Mouse (Mus musculus): ENCODE results near the gene Zfp39. TPM values are rescaled to one million over a fixed set of nuclear protein-coding genes. Genes with fewer than 3 reads are reported as not detected.
A peak's percentile ranks its signal among the peaks of the same experiment; 100 is the strongest.

Gene Zfp39
- polyA plus RNA-seq, 1 experiment from 2014 or later = 4.8 TPM

DNA sequence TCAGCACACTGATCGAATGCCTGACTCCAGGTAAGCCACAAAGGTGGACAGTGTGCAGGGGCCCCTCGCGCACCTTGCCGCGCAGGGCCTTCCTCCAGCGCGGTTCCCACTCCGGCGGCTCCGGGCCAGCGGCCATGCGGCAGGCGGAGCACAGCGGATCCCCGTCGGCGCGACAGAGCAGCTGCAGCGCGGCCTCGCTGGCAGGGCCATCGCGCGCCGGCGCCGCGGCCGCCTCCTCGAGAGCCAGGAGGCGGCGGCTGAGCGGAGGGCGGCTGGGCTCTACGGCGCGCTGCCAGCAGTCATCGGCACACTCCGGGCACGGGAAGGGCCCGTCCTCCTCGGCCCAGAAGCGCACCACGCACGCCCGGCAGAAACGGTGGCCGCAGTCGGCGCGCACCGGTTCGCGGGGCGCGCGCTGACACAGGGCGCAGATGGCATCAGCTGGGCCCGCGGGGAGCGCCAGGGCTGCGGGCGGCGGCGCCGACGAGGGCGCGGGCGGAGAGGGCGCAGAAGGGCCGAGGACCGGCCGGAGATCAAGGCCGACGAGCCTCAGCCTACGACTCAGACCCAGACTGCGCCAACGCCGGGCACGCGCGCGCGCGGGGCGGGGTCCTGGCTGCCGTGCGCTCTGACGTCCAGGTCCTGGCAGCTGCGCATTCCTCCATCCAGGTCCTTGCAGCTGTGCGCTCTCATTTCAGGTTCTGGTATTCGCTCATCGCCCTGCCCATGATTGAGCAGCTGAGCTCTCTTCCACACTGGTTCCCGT is 34.5 kb upstream of the Zfp39 start, which contains the start of gene Rnf187:
Rnf187 (minus strand) TSS at position 595 of the 766 bp plus-strand sequence.
- Histone ChIP-seq H3K4me1 (peaks cover 29% of the 10 kb centered on the region), H3K9me3 (replicated peaks) (no peaks in the 10 kb centered on the region), H3K4me3 (peak within 1 kb of the TSS; percentile 98), H3K27me3 (no peaks in the 10 kb centered on the region), H3K27ac (peak within 1 kb of the TSS; percentile 97), H3K4me2 (peak within 1 kb of the TSS; percentile 81), H3K36me3 (ENCODE audit: poor library complexity, severe bottlenecking) (peaks cover 35% of the 10 kb centered on the region), H3K9ac (peak within 1 kb of the TSS; percentile 100)
- ATAC-seq = peak; percentile 98
- WGBS = under 1% methylated on average over 70 of the region's 95 CpGs

DNA sequence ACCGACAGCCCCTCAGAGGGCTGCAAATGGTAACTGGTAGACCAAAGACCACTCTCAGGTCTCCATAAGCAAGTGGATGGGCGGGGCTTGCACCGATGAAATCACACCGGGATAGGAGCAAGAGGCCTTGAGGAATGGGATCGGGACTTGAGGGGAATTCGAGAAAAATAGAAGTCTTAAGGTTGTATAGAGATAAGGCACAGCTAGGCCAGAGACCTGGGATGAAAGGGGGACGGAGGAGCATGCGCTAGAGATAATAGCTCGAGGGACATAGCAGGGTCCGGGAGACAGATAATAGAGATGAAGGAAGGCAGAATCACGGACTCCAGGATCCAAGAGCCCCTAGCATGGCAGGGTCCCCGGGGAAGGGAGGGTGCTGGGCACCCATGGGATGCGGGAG is 33.9 kb upstream of the Zfp39 start:
- H3K27ac ChIP-seq = peak overlapping the region; percentile 97
- H3K9ac ChIP-seq = peak overlapping the region; percentile 100
- peaks cover 41% of the 10 kb centered on the region for H3K36me3 ChIP-seq (ENCODE audit: poor library complexity, severe bottlenecking)
- H3K4me1 ChIP-seq = peaks cover 29% of the 10 kb centered on the region
- H3K4me2 ChIP-seq = peak overlapping the region; percentile 81
- peak overlapping the region; percentile 98 for H3K4me3 ChIP-seq
- H3K9me3 ChIP-seq (replicated peaks) = no peaks in the 10 kb centered on the region
- no peak for ATAC-seq
- under 1% methylated on average over 13 of the region's 13 CpGs for WGBS
- H3K27me3 ChIP-seq = no peaks in the 10 kb centered on the region

- no peak overlapping the region for H3K9ac ChIP-seq
- no peak for ATAC-seq
- 78% methylated on average over 4 of the region's 4 CpGs for WGBS
- H3K4me3 ChIP-seq = no peak overlapping the region
- H3K27ac ChIP-seq = no peak overlapping the region
- no peaks in the 10 kb centered on the region for H3K9me3 ChIP-seq (replicated peaks)
- peaks cover 59% of the 10 kb centered on the region for H3K36me3 ChIP-seq (ENCODE audit: poor library complexity, severe bottlenecking)
- H3K27me3 ChIP-seq = no peaks in the 10 kb centered on the region
- H3K4me2 ChIP-seq = no peak overlapping the region
- peaks cover 14% of the 10 kb centered on the region for H3K4me1 ChIP-seq
These were observed 27.6 kb upstream of the Zfp39 start for GRCm38 (mm10) chr11:58931576-58931975.

DNA sequence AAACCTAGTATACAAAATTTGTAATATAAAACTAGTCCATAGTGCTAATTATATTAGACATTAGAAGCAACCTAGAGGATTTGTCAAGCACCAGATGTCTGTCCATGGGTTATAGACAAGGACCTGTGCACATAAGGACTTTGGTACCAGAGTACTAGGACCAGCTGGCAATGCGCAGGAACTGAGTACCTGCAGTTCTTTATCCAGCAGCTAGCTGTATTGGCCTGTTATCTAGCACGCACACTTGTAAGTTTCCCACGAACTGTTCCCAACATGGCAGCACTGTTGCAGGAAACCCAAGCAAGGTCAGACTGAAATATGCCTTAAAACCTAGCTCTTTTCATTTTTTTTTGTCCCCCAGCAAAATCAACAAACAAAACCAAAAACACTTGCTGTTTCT is 26.2 kb upstream of the Zfp39 start:
- H3K4me2 ChIP-seq = no peak overlapping the region
- H3K4me3 ChIP-seq = no peak overlapping the region
- 0 out of 2 replicates have a peak, but pooled peaks cover 4% of the 10 kb centered on the region for H3K4me1 ChIP-seq
- ATAC-seq = no peak
- H3K27me3 ChIP-seq = no peaks in the 10 kb centered on the region
- peaks cover 47% of the 10 kb centered on the region for H3K36me3 ChIP-seq (ENCODE audit: poor library complexity, severe bottlenecking)
- H3K9me3 ChIP-seq (replicated peaks) = no peaks in the 10 kb centered on the region
- no peak overlapping the region for H3K27ac ChIP-seq
- H3K9ac ChIP-seq = no peak overlapping the region
- 94% methylated on average over 3 of the region's 3 CpGs for whole genome bisulfite sequencing

GRCm38 (mm10) chr11:58929641-58930040 is 25.6 kb upstream of the Zfp39 start:
- 55% methylated on average over 3 of the region's 3 CpGs for WGBS
- Histone ChIP-seq H3K4me1 (0 out of 2 replicates have a peak, but pooled peaks cover 4% of the 10 kb centered on the region), H3K9me3 (replicated peaks) (no peaks in the 10 kb centered on the region), H3K4me3 (no peak overlapping the region), H3K36me3 (ENCODE audit: poor library complexity, severe bottlenecking) (peaks cover 42% of the 10 kb centered on the region), H3K27me3 (no peaks in the 10 kb centered on the region), H3K4me2 (no peak overlapping the region), H3K27ac (no peak overlapping the region), H3K9ac (no peak overlapping the region)
- ATAC-seq = no peak

- Histone ChIP-seq H3K27ac (no peak overlapping the region), H3K4me3 (no peak overlapping the region), H3K36me3 (ENCODE audit: poor library complexity, severe bottlenecking) (peaks cover 36% of the 10 kb centered on the region), H3K27me3 (no peaks in the 10 kb centered on the region), H3K4me1 (0 out of 2 replicates have a peak, but pooled peaks cover 4% of the 10 kb centered on the region), H3K9me3 (replicated peaks) (no peaks in the 10 kb centered on the region), H3K4me2 (no peak overlapping the region), H3K9ac (no peak overlapping the region)
- WGBS = 89% methylated on average over 4 of the region's 4 CpGs
- peak; percentile 19; the same call in 1 of the 2 replicates for ATAC-seq
These were observed 25.0 kb upstream of the Zfp39 start for GRCm38 (mm10) chr11:58929055-58929454.

DNA sequence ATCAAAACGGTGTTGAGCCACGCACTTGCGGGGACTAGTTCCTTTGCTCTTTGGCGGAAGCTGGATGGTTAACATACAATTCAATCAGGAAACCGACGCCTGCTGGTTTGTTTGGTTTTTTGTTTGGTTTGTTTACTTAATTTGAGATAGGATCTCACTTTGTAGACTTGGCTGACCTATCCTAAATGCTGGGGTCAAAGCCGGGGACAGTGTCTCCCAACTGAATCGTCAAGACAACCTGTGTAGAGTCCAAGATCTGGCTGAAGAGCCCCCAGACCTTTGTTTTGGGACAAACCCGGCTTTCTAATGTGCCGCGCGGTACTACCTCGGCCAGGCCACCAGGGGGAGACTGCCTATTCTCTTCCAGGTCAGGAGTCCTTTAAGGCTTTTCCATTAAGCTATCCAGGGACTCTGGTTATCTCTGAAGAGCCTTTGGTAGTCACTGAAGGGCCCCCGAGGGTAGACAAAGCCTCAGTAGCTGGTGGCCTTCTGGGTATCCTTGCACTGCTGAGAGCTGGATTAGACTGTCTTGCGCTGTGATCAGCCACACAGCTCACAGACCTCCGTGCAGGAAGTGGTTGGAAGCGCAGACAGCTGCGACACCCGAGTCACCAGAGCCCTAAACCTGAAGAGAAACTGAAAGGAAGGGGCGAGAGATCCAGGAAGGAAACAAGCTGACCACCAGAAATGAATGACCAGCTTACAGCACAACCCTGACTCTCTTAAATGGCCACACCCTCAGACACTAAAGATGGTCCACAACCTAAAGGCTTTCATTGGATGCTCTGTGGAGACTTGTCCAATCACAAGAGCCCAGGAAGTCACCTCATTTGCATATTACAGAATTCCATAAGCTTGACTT is 24.0 kb upstream of the Zfp39 start:
- ATAC-seq = peak; percentile 71

GRCm38 (mm10) chr11:58927053-58927452 is 23.0 kb upstream of the Zfp39 start:
- Histone ChIP-seq H3K36me3 (ENCODE audit: poor library complexity, severe bottlenecking) (peaks cover 16% of the 10 kb centered on the region), H3K9me3 (replicated peaks) (no peaks in the 10 kb centered on the region)
- 82% methylated on average over 2 of the region's 2 CpGs for WGBS

More for the DNA sequence above, 24.0 kb upstream of the Zfp39 start:
- Histone ChIP-seq H3K27me3 (no peaks in the 10 kb centered on the region), H3K9ac (no peak overlapping the region), H3K4me2 (peak overlapping the region; percentile 36; the same call in 1 of the 2 replicates), H3K4me3 (peak overlapping the region; percentile 1; the same call in 1 of the 2 replicates), H3K27ac (0 out of 2 replicates have a peak overlapping the region, but pooled peaks have one; percentile 42), H3K36me3 (ENCODE audit: poor library complexity, severe bottlenecking) (peaks cover 26% of the 10 kb centered on the region), H3K4me1 (0 out of 2 replicates have a peak, but pooled peaks cover 4% of the 10 kb centered on the region), H3K9me3 (replicated peaks) (no peaks in the 10 kb centered on the region)
- 35% methylated on average over 20 of the region's 20 CpGs for WGBS

GRCm38 (mm10) chr11:58926651-58927050 is 22.6 kb upstream of the Zfp39 start:
- Histone ChIP-seq H3K4me2 (no peak overlapping the region), H3K36me3 (ENCODE audit: poor library complexity, severe bottlenecking) (peaks cover 12% of the 10 kb centered on the region), H3K9me3 (replicated peaks) (no peaks in the 10 kb centered on the region), H3K4me3 (no peak overlapping the region), H3K4me1 (0 out of 2 replicates have a peak, but pooled peaks cover 4% of the 10 kb centered on the region), H3K9ac (no peak overlapping the region), H3K27ac (no peak overlapping the region), H3K27me3 (no peaks in the 10 kb centered on the region)
- 100% methylated on average over 2 of the region's 3 CpGs for WGBS
- no peak for ATAC-seq

More at GRCm38 (mm10) chr11:58927053-58927452, 23.0 kb upstream of the Zfp39 start:
- no peak overlapping the region for H3K9ac ChIP-seq
- no peak for ATAC-seq
- 0 out of 2 replicates have a peak, but pooled peaks cover 4% of the 10 kb centered on the region for H3K4me1 ChIP-seq
- no peak overlapping the region for H3K4me3 ChIP-seq
- no peaks in the 10 kb centered on the region for H3K27me3 ChIP-seq
- H3K4me2 ChIP-seq = no peak overlapping the region
- H3K27ac ChIP-seq = no peak overlapping the region

DNA sequence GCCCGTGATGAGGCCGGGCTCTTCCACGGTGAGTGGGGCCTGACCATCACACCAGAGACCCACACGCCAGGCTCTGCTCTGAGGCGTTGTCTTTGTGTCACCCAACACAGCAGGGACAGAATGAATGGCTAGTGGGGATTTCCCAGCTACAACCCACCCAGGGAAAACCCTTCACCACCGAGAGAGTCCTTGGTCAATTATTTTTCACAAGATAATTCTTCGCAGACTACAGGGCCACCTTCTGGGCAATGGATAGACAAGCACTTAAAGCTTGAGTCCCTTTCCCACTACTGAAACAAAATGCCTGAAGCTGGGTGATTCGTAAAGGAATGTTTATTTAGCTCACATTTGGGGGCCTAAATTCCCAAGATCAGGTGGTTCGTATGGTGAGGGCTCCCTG is 18.4 kb upstream of the Zfp39 start:
- H3K9ac ChIP-seq = no peak overlapping the region
- H3K9me3 ChIP-seq (replicated peaks) = no peaks in the 10 kb centered on the region
- no peak for ATAC-seq
- no peak overlapping the region for H3K27ac ChIP-seq
- WGBS = 86% methylated on average over 9 of the region's 9 CpGs
- no peaks in the 10 kb centered on the region for H3K36me3 ChIP-seq (ENCODE audit: poor library complexity, severe bottlenecking)
- H3K27me3 ChIP-seq = no peaks in the 10 kb centered on the region; the same call in 1 of the 2 replicates
- H3K4me3 ChIP-seq = no peak overlapping the region
- no peaks in the 10 kb centered on the region for H3K4me1 ChIP-seq
- no peak overlapping the region for H3K4me2 ChIP-seq

DNA sequence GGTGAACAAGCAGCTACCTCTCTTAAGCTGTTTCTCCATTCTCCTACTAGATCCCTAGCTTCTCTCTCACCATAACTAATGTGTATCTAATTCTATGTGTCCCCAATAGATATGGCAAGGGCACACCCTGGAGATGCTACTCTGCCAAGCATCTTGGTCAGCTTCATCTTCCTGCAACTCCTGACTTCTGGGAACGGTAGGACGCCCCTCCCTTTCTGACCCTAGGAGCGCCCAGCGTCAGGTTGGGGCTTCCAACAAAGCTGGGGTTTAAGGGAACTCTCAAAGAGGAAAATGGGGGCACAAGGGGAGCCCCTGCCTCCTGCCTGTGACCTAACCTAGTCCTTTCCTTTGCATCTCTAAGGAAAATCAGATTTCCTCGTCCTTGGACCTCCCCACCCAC is 14.7 kb upstream of the Zfp39 start:
- no peak for ATAC-seq
- Histone ChIP-seq H3K4me2 (no peak overlapping the region), H3K9ac (no peak overlapping the region), H3K27me3 (peaks cover 6% of the 10 kb centered on the region), H3K27ac (no peak overlapping the region), H3K9me3 (replicated peaks) (no peaks in the 10 kb centered on the region), H3K4me1 (0 out of 2 replicates have a peak, but pooled peaks cover 6% of the 10 kb centered on the region), H3K4me3 (no peak overlapping the region), H3K36me3 (ENCODE audit: poor library complexity, severe bottlenecking) (no peaks in the 10 kb centered on the region)
- 84% methylated on average over 5 of the region's 5 CpGs for WGBS

Data from forebrain, embryonic 13.5 days (tissue).